Mouse (Mus musculus) erythroblast, adult 5-6 weeks (primary cell): ENCODE results near the gene Gm20388. TPM values are rescaled to one million over a fixed set of nuclear protein-coding genes. Genes with fewer than 3 reads are reported as not detected.

Source experiments
- ATAC-seq: replicated peaks from 2 replicates; pipeline ENCODE4 v1.8.0; 2016; ENCODE audit warnings: moderate number of reproducible peaks, mild to moderate bottlenecking, moderate TSS enrichment, inconsistent platforms; ENCODE audit not compliant: poor library complexity, low FRiP score, severe bottlenecking
- total RNA-seq, 2 experiments: library from RNA; stranded (forward) in 1 of 2; stranded (reverse) in 1 of 2; fragments of 150-400 nt in 1 of 2; fragments of 200-764, 138-1000 nt in 1 of 2; gene quantifications; 2 replicates each; pipeline versions ENCODE4 v1.2.3 to v1.2.4; 2015 to 2017; ENCODE audit warnings: low replicate concordance in 2 of 2

The Gm20388 gene
- total RNA-seq, 2 experiments from 2014 or later = 2.9 to 7.8 TPM

GRCm38 (mm10) chr8:122005422-122006204 is 2095.0 kb downstream of the Gm20388 start:
- ATAC-seq = no peak

DNA sequence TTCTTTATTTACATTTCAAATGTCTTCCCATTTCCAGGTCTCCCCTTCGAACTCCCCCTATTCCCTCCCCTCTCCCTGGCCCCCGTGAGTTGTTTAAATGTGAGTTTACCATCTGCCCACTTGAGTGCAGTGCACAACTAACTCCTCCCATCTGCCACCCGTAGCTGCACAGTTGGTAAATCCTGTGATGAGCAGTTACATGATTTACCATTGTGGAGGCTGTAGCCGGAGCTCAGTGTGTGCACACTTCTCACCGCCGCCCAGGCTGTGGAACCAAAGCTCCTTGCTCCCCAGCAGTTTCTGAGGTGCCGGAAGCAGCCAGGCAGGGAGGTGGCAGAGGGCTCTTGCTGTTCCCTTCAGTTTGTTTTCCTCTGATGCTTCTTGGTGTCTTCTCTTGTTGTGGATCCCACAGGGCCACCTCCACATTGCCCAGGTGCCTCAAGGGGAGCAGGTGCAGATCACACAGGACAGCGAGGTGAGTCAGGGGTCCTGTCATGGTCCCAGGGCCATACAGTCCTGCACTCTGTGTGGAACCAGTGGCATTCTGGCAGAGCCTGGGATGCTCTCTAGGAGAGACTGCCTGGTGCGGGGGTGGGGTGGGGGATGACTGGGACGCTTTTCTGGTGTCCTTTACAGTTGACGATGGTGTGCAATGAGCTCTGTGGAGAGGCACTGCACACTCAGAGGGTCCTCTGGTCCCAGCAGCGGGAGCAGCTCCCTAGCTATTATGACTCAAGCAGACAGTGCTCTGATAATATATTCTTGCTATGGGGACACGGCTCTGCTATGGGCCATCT is 2096.2 kb downstream of the Gm20388 start:
- no peak for ATAC-seq

GRCm38 (mm10) chr8:122008395-122008794 is 2097.8 kb downstream of the Gm20388 start:
- no peak for ATAC-seq

GRCm38 (mm10) chr8:122010638-122011037 is 2100.0 kb downstream of the Gm20388 start:
- ATAC-seq = no peak

- no peak for ATAC-seq
Observed at GRCm38 (mm10) chr8:122011066-122011588, 2100.5 kb downstream of the Gm20388 start.

- no peak for ATAC-seq
Observed at GRCm38 (mm10) chr8:122014606-122015005, 2104.0 kb downstream of the Gm20388 start.

- no peak for ATAC-seq
Observed at GRCm38 (mm10) chr8:122018046-122018831, 2107.6 kb downstream of the Gm20388 start.

GRCm38 (mm10) chr8:122019162-122019561 is 2108.5 kb downstream of the Gm20388 start:
- ATAC-seq = no peak

- no peak for ATAC-seq
Observed at GRCm38 (mm10) chr8:122020050-122020771, 2109.6 kb downstream of the Gm20388 start.

- ATAC-seq = no peak
Observed at GRCm38 (mm10) chr8:122021725-122022124, 2111.1 kb downstream of the Gm20388 start.

- no peak for ATAC-seq
Observed at GRCm38 (mm10) chr8:122022274-122022673, 2111.6 kb downstream of the Gm20388 start.

DNA sequence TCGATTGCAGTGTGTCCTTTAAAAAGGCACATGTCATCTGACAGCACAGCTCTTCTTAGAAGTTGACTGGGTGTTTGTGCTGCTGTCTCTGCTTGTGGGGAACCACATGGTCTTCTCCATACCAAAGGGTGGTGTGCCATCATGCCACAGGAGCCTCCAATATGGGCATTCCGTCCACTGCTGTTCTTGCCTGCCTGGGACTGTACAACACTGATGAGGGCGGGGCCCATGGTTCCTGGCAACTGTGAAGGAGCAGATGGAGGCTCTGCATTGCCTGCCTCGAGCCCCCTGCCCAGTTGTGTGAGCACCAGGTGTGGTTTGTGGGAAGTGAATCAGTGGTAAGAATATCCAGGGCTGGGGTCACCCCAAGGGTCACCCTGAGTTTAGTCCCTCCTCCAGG is 2112.1 kb downstream of the Gm20388 start:
- no peak for ATAC-seq

DNA sequence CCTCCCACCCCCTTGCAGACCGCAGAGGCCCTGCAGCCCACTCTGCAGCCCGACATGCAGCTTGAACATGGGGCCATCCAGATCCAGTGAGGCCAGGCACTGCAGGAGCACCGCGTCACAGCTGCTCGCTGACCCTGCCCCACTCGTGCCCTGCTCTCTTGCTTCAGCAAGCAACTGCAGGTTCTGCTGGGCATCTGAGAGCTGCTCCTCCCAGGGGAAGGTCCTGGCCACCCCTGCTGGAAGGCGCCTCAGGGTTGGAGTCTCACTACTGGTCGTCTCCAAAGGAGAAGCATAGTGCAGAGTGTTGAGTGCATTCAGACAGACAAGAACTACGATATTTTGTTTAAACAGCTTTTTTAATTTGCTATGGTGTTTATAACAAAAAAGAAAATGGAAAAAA is 2114.9 kb downstream of the Gm20388 start:
- ATAC-seq = no peak

DNA sequence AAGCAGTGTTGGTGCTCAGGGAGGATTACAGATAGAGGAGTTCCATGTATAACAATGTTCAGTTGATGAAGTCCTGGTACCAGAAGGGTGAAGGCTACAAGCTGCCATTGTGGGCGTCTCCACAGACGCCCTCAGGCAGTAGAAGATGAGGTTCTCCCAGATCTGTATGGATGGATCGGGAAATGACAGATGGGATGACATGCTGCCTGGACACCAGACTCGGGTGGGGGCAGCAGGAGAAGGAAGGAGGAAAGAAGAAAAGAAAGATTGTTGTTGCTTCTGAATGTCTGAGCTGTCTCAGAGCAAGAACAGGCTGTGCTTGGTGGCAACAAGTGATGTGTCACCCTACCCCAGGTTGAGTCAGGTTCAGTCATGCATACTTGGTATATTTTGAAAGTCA is 2117.5 kb downstream of the Gm20388 start:
- ATAC-seq = no peak

GRCm38 (mm10) chr8:122030965-122031364 is 2120.3 kb downstream of the Gm20388 start:
- ATAC-seq = no peak

DNA sequence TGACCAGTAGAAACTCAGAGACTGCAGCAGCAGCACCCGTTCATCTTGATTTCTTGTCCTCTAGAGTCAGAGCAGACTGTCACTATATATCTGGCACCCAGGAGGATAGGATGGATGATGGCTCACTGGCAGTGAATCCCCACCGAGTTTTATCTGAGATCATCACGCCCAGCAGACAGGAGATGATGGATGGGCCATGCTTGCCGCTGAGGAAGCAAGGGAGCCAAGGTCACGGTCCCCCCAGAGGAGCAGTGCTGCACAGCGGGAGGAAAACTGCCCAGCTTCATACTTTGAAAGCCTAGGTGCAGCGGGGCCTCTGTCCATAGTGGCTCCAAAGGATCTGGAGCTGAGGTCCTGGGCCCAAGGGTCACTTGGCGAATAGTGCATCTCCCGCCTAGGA is 2122.1 kb downstream of the Gm20388 start:
- ATAC-seq = no peak

DNA sequence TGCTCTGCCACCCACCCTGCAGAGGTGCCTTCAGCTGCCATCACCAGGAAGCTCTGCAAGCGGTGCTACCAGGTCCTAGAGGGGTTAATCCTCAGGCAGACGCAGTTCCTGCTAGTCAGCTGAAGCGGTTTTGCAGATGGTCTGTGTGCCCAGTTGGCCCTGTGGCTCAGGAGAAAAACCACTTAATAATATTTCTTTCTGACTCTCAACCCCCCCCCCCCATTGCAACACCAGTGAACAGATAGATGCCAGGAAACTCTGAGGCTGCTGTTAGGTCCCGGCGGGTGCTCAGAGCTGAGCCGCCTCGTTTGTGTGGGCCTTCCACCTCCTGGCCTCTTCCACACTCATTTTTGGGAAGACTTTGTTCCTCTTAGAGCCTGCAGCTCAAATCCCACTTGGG is 2124.9 kb downstream of the Gm20388 start:
- ATAC-seq = no peak

GRCm38 (mm10) chr8:122036325-122036724 is 2125.7 kb downstream of the Gm20388 start:
- ATAC-seq = no peak

- no peak for ATAC-seq
Observed at GRCm38 (mm10) chr8:122037279-122037678, 2126.6 kb downstream of the Gm20388 start.
